Mouse (Mus musculus) gastrocnemius, postnatal 14 days (tissue): ENCODE data around the gene Luc7l. TPM values are rescaled to one million over a fixed set of nuclear protein-coding genes. Genes with fewer than 3 reads are reported as not detected.

Experiments
- DNase-seq: peaks from one replicate; pipeline ENCODE4 v3.0.0; 2021; ENCODE audit warnings: mixed read lengths
- intact Hi-C: fragments of 180-260 bp; cut with DNase I; formaldehyde crosslinking; loops from one replicate; pipeline ENCODE4 v1.15.1; 2025; ENCODE audit warnings: low total_unique reads
- long read RNA-seq, 2 experiments: library from polyadenylated mRNA; stranded (forward); transcript quantifications; one replicate each; pipeline ENCODE4 v2.0.0; 2021
- total RNA-seq, 2 experiments: library from RNA; stranded (reverse); gene quantifications; 2 replicates each; pipeline ENCODE4 v1.2.3; 2021

Luc7l gene
- total RNA-seq = 10 to 100 TPM; 14.0 to 15.4 TPM
- long read RNA-seq, experiment 1, partial matches to known transcripts = 1 of 5 reads
- long read RNA-seq, experiment 1, other reads (novel, unspliced or antisense) = 2 of 5 reads
- long read RNA-seq, experiment 2, full-length matches to known transcripts = 9 of 16 reads
- long read RNA-seq, experiment 2, partial matches to known transcripts = 3 of 16 reads
- long read RNA-seq, experiment 2, other reads (novel, unspliced or antisense) = 4 of 16 reads

GRCm38 (mm10) chr17:26252539-26253251 is at the start of gene Luc7l:
TSS of gene Luc7l (plus strand) at chr17:26252896.
- DNase-seq = peak; percentile 94
- intact Hi-C loops = no loop called here

- intact Hi-C loops = no loop called here
- DNase-seq = peak; percentile 19
Observed at GRCm38 (mm10) chr17:26203321-26203811, 49.3 kb upstream of the Luc7l start.

- no peak for DNase-seq
- intact Hi-C loops = no loop called here
Observed at GRCm38 (mm10) chr17:26204766-26205165, 47.9 kb upstream of the Luc7l start.

GRCm38 (mm10) chr17:26206392-26206791 is 46.3 kb upstream of the Luc7l start:
- intact Hi-C loops = no loop called here
- no peak for DNase-seq

GRCm38 (mm10) chr17:26207686-26208085 is 45.0 kb upstream of the Luc7l start, which contains the start of gene Arhgdig:
TSS of gene Arhgdig (minus strand) at chr17:26207786.
- no peak for DNase-seq
- intact Hi-C loops = no loop called here

- intact Hi-C loops = no loop called here
Observed at GRCm38 (mm10) chr17:26212241-26212640, 40.5 kb upstream of the Luc7l start.

GRCm38 (mm10) chr17:26212681-26213080 is 40.0 kb upstream of the Luc7l start:
- intact Hi-C loops = no loop called here

More at GRCm38 (mm10) chr17:26212241-26212640, 40.5 kb upstream of the Luc7l start:
- DNase-seq = no peak

GRCm38 (mm10) chr17:26221508-26221907 is 31.2 kb upstream of the Luc7l start:
- intact Hi-C loops = no loop called here
- no peak for DNase-seq

More at GRCm38 (mm10) chr17:26212681-26213080, 40.0 kb upstream of the Luc7l start:
- no peak for DNase-seq

GRCm38 (mm10) chr17:26225150-26225549 is 27.5 kb upstream of the Luc7l start:
- intact Hi-C loops = no loop called here
- DNase-seq = no peak

GRCm38 (mm10) chr17:26229776-26230175 is 22.9 kb upstream of the Luc7l start:
- DNase-seq = no peak
- intact Hi-C loops = no loop called here

- no peak for DNase-seq
- intact Hi-C loops = no loop called here
Observed at GRCm38 (mm10) chr17:26231156-26231555, 21.5 kb upstream of the Luc7l start.

- DNase-seq = no peak
- intact Hi-C loops = no loop called here
Observed at GRCm38 (mm10) chr17:26232863-26233262, 19.8 kb upstream of the Luc7l start.

- DNase-seq = no peak
- intact Hi-C loops = no loop called here
Observed at GRCm38 (mm10) chr17:26234386-26234785, 18.3 kb upstream of the Luc7l start.

- peak; percentile 52 for DNase-seq
- intact Hi-C loops = no loop called here
Observed at GRCm38 (mm10) chr17:26235077-26235815, 17.4 kb upstream of the Luc7l start.

- no peak for DNase-seq
- intact Hi-C loops = no loop called here
Observed at GRCm38 (mm10) chr17:26237667-26238066, 15.0 kb upstream of the Luc7l start.

- intact Hi-C loops = no loop called here
- DNase-seq = no peak
Observed at GRCm38 (mm10) chr17:26239551-26239950, 13.1 kb upstream of the Luc7l start.

- intact Hi-C loops = loop anchor here (10.0 kb wide), 1 partner anchor 105 kb away; the partner anchor contains the start of gene Axin1
- no peak for DNase-seq
Observed at GRCm38 (mm10) chr17:26240120-26240790, 12.4 kb upstream of the Luc7l start.

- no peak for DNase-seq
- intact Hi-C loops = loop anchor here (10.0 kb wide), 1 partner anchor 106 kb away; the partner anchor contains the start of gene Axin1
Observed at GRCm38 (mm10) chr17:26240990-26241389, 11.7 kb upstream of the Luc7l start.

GRCm38 (mm10) chr17:26243471-26244100 is 9.1 kb upstream of the Luc7l start:
- intact Hi-C loops = loop anchor here (10.0 kb wide), 1 partner anchor 109 kb away; the partner anchor contains the start of gene Axin1
- DNase-seq = peak; percentile 80
